Mouse (Mus musculus) frontal cortex, postnatal 10 days (tissue): ENCODE results near the gene Gcn1l1.
"Not testable (repeated sequence)": the region's sequence is repeated elsewhere in the genome, so short reads cannot be mapped to it uniquely, and the experiment has no call there.

ENCODE experiments used
- DNase-seq, 2 experiments: peaks; one replicate each; pipeline ENCODE4 v3.0.0; 2022; ENCODE audit warnings: low spot score in 2 of 2, mixed read lengths in 1 of 2

Gcn1l1 gene

DNA sequence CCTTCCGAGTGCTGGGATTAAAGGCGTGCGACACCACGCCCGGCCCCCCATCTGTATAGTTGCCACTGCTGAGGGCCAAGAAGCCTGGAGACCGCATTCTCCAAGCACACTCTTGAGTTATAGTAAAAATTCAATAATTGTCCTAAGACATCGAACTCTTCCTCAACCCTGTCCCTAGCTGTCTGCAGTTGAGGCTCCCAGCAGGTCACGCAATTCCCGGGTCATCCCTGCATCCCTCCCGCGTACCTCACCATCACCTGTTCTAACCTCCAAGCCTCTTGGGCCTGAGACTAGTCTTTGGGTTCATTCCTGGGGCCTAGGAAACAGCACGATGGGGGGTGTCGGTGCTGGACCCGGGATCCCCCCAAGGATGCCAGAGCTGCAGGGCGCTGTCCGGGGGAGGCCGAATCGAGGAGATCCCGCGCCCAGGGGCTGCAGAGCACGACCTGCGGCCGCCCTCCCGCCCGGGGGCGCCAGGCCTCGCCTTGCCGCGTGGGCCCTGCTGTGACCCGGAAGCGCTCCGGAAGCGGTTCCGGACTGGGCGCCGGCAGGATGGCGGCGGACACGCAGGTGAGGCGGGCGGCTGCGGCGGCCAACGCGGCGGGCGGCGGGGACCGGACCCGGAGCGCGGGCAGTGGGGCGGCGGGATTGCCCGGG, at the start of gene Gcn1l1:
Gene Gcn1l1, plus strand, starts transcription at position 518 of the 657 bp plus-strand sequence.
- peak; percentile 55 to 72 for DNase-seq

DNA sequence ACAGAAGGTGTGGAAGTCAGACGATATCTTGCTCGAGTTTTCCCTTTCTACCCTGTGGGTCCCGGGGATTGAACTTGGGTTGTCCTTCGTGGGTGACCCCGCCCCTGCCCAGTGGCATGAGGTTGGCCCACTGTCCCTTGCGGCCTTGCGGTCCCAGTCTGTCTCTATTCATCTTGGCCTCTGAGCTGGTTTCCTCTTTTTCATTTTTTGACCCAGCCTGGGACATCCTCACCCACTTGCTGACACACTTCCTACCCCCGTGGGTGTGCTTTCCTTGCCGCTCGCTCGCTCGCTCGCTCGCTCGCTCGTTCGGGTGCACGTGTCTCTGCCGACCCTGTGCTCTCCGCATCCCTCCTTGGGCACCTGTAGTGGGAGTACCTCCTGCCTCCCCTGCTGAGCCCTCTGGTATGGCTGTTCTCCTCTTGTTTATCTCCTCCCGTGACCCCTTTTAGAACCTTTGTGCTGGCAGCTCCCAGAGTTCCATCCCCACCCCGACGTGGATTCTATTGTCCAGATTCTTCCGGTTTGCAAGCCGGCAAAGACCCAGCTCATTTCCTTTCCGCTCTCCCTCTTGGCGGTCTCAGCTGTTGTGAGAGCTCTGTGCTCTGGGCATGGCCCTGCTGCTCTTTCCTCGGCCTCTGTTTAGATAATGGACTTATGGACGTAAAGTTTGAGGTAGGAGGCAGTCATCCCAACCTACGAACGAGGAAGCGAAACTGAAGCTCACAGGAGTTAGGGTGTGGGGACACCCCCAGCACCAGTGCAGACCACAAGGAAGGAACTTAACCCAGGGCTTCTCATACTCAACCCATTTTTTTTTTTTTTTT, 48.8 kb upstream of the Gcn1l1 start:
- no peak for DNase-seq

DNA sequence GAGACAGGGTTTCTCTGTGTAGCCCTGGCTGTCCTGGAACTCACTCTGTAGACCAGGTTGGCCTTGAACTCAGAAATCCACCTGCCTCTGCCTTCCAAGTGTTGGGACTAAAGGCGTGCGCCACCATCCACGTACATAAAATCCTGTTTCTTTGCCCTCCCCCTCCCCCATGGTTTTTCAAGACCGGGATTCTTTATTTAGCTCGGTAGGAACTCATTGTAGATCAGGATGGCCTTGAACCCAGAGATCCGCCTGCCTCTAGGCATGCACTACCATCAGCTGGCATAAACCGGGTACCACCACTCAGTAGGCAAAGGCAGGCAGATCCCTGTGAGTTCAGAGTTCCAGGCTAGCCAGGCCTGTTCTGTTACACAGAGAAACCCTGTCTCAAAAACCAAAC, 48.1 kb upstream of the Gcn1l1 start:
- no peak for DNase-seq

DNA sequence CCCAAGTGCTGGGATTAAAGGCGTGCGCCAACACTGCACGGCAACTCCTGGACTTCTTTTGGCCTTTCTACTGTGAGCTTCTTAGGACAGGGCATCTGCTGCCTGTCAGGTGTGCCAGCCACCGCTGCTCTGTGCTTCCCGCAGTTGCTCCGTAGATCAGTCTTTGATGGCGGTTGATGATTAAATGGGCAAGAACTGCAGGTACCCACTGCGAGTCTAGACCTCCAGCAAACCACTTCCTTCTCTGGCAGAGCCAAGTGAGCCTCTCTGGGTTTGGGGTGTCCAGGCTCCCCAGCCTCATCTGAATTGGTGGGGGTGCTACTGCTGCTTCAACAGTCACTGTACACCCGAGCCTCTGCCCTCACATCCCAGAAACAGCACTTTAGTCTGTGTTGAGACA, 47.6 kb upstream of the Gcn1l1 start:
- no peak for DNase-seq

DNA sequence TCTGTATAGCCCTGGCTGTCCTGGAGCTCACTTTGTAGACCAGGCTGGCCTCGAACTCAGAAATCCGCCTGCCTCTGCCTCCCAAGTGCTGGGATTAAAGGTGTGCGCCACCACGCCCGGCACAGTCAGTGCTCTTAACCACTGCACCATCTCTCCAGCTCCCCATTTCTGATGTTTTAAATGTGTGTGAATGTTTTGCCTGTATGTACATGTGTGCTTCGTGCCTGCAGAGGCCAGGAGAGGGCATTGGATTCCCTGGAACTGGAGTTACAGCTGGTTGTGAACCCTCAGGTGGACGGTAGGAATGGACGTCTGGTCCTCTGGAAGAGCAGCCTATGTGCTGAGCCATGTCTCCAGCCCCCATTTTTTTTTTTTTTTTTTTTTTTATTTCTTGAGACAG, 46.8 kb upstream of the Gcn1l1 start:
- DNase-seq, result not testable (repeated sequence)

DNA sequence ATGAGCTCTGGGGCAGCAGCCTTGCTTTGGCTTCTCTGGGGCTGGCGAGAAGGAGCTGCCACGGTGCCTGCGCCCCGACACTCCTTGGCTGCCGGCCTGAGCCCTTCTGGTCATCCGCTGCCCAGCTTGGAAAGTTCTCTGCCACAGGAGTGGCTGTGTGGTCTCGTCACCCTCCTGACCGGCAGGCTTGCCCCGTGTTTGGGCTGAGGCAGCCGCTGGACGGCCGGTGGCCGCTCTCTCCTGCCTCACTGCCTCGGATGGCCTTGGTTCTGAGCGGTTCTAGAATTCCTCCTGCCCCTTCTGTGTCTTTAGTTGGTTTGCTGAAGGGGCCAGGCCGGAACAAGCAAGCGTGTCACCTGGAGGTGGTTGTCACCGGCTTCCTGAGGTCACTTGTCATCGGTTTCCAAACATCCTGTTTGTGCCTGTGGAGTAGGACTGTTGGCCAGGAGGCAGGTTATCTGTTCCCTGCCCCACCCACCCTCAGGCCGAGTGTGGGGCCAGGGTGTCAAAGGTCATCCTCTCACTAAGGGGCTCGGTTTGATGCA, 44.7 kb upstream of the Gcn1l1 start:
- DNase-seq, result no peak

DNA sequence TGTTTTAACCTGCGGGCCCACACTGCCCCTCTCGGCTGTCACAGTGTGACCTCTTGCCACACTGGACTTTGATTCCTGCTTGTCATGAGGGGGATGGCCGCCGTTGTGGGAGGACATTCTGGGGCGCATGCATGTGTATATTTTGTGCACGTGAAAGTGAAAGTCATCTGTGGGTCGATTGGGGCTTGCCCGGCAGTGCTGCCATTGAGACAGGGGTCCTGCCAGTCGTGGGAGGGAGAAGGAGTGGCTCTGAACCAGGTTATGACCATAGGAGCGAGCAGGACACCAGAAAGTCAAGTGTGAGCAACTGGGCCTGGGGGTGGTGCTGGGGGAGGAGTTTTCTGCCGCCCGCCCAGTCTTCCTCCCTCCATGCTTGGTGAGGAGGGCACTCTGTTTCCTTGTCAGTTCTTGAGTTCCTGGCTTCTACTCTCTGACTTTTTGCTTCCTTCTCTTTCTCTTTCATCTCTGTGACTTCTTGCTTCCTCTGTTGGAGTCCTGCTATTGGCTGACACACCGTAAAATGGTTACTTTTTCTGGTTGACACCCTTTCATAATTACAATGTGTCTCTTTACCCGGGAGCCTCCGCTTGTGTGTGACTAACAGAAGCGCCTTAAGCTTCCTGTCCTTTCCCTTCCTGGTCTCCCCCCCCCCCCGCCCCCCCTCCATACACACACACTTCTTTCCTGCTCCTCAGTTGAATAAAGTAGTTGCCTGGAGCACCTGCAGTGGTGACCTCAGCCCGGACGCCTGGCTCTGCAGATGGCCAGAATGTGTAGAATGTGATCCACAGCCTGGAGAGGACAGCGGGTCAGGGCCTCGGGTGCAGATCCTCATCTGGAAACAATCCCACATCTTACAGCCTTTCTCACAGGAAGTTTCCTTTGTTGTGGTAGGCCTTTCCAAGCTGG, 43.2 kb upstream of the Gcn1l1 start:
- DNase-seq, result no peak

DNA sequence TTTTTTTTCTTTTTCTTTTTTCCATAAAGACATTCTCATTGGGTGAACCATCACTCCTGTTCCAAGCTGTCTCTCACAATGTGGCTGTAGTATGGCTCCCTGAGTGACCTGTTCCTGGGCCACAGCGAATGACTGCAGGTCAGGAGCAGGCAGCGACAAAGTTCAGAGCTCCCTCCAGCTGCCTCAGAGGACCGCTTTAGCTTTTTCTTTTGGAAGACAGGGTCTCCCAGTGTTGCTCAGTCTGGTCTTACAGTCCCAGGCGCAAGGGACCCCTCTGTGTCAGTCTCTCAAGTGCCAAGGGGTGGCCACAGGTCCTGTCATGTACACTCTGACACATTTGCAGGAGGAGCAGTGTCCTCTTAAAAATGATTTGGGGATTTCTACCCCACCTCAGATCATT, 42.5 kb upstream of the Gcn1l1 start:
- DNase-seq, result no peak

DNA sequence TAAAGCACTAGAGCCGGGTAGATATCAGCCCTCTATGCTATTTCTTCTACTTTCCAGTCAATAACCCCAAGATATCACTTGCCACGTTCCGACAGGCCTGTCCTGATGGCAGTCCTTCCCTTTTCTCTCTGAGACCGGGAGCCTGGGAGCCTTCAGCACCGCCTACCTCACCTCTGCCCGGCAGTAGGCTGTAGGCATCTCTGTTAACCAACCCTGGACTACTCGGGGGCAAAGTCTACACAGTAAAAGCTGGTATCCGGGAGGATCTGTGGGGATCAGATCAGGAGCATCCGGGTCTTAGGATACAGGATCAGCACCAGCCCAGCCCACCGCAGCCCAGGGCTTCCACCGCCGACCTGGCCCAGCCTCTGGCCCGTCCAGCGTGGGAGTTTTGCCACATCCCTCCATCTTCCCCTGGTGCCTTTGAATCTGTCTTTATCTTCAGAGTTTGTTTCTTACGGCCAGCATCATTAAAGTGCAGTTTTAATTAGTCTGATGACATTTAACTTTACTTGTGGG, 42.0 kb upstream of the Gcn1l1 start:
- no peak for DNase-seq

DNA sequence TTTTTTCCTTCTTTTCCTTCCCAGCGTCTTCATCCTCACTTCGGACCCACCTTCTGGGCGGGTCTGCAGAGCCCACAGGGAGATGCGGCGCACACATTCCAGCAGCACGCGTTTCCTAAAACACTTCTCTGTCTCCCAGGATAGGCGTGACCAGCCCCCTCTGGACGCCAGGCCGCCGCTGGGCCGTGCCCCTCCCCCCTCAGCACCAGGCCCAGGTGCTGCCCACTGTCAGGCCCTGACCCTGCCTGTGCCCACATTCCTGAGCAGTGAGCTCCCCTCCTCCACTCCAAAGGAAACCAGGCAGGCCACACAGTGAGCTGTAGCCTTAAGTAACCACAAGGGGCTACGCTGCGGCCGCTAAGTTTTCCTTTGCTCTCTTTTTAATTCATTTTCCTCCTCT, 41.1 kb upstream of the Gcn1l1 start:
- no peak for DNase-seq

DNA sequence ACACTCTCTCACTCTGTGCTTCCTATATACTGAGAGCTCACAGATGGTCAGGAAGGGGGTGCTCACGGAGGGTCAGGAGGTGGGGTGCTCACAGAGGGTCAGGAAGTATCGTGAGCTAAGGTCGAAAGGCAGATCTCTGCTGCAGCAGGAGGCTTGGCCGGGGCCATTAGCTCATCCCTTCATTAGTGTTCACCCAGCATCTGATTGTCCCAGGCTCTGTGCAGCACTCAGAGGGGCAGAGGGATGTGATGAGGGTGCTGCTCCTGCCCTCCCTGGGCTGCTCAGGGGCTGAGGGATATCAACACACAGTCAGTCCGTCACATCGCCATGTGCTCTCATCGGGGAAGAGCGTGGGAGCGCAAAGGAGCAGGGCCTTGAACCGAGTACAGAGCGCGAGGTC, 40.6 kb upstream of the Gcn1l1 start:
- DNase-seq, result no peak

DNA sequence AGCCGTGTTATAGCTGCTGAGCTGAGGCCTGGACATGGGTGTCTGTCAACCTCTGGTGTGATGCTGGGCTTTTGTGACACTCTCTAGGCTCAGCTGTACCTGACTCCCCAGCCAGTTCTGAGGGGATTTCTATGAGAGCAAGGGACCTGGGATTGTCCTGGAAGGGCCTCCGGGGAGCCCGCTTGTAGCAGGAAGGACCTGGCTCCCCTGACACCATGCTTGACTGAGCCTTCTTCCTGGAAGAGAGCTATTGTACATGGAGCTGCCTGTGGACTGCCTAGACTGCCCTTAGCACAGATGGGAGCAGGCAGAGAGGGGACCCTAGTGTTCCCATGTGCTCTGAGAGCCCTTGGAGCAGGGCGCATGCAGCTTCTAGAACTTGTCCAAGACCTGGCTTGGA, 39.6 kb upstream of the Gcn1l1 start:
- DNase-seq, result no peak

DNA sequence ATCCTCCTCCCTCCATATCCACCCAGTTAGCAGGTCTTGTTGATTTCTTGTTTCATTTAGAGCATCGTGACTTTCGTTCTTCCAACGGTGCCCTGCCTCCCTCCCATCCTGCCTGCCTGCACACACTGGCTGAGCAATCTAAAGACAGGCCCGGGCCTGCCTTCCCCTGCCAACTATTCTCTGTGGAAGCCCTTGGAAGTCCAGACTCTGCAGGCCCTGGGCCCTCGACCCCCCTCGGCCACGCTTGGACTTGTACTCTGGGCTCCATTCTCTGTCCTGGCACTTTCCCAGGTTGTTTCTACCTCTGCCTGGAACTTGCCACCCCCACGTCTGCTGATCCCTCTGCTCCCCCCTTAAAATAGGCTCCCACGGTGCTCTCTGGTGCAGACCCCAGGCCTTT, 39.1 kb upstream of the Gcn1l1 start:
- DNase-seq, result no peak

DNA sequence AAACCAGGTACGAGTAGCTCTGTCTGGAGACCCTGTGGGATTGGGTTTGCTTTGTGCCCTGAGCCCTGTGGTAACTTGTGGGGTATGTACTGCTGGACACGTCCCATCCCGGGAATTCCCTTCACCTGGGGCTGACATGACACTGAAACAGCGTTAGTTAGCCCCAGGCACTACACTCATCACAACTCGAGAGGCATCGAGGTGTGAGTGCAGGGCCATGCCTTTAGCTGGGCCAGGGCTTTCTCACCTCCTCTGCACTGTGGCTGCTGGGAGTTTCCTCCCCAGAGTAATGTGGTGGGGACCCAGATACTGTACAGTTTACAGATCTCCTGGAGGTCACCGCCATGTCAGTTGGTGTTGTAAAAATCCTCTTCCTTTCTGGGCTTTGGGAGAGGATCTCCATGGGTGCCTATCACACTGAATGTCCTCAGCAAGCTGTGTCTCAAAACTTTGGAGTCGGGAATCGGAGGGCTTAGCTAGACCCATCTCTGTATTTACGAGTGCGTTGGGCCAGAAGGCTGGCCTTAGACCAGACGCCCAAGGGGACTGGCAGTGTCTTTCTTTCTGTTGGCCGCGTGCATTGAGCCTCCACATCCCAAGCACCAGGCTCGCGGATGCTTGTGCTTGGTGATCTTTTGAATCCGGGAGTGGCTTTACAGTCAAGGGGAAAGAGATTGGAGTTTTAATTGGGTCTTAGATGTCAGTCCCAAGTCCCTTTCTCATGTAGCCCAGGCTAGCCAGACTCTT, 38.4 kb upstream of the Gcn1l1 start:
- no peak for DNase-seq

DNA sequence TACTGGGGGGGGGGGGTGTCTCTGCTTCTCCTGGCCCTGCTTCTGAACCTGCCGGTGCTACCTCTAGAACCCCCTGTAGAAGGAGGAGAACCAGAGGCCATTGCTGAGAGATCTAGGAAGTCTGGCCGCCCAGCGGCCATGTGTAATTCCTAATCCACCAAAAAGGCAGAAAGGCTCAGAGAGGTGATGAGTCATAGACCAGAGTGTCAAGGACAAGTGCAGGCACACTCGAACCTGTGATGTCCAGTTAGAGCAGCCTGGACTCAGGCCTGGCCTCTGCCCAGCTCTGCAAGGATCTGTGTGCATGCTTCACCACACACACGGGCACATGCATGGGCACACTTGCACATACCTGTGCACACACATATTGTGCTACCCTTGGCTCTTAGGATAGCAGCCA, 36.9 kb upstream of the Gcn1l1 start:
- DNase-seq, result no peak

DNA sequence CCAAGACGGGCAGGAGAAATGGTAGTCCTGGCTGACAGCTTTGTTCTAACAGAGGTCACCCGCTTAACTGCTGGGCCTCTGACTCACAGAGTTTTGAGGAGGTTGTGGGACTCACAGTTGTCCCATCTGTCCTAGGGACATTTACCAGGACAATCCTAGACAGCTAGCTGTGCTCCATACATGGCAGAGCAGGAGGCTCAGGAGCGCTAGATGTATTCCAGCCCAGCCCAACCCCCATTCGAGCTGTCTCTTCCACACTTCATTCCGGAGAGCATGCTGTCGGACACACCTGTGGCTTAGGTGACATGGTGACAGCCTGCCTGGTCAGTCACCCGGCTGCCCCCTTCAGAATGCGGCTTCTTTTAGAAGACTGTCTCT, 35.7 kb upstream of the Gcn1l1 start:
- no peak for DNase-seq

DNA sequence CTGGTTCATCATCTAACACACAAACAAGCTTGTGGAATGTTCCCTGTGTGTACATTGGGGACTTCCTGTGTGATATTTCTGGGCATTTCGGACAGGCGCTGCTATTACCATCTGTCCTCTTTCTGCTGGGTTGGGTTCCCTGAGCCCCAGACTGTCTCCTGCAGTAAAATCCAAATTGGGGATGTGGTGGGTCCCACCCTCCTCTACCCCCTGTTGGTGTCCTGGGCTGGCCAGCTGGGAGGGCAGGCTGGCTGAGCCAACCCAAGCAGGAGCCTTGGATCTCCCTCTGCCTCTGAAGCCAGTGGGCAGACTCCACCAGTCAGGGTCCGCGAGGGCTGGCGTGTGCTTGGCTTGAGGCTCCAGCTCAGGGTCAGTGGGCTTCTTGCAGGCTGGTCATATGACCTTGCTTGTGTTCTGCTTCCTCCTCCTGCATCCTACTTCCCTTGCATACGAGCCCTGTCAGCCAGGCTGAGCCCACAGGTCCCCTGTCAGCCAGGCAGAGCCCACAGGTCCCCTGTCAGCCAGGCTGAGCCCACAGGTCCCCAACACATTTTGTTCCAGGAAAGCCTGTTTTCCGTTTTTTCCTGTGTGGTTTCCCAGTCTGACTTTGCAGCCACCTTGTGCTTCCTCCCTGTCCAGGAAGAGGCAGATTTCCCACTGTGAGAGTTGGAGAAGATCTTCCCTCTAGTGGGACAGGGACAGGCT, 35.2 kb upstream of the Gcn1l1 start:
- no peak for DNase-seq

DNA sequence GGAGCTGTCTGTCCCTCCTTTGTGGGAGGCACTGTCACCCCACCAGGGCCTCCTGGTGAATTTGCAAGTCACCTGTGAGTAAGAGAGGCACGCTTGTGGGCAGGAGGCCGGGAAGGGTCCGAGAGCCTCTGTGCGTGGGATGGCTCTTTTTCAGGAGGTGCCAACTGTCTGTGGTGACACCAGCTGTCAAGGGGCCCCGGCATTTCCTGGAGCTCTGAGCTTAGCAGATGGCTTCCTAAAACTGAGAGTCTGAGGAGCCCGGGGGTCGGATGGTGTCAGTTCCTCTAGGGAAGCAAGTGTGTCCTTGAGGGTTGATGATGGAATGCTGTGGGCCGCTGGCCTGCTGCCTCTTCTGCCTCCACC, 34.6 kb upstream of the Gcn1l1 start:
- no peak for DNase-seq

DNA sequence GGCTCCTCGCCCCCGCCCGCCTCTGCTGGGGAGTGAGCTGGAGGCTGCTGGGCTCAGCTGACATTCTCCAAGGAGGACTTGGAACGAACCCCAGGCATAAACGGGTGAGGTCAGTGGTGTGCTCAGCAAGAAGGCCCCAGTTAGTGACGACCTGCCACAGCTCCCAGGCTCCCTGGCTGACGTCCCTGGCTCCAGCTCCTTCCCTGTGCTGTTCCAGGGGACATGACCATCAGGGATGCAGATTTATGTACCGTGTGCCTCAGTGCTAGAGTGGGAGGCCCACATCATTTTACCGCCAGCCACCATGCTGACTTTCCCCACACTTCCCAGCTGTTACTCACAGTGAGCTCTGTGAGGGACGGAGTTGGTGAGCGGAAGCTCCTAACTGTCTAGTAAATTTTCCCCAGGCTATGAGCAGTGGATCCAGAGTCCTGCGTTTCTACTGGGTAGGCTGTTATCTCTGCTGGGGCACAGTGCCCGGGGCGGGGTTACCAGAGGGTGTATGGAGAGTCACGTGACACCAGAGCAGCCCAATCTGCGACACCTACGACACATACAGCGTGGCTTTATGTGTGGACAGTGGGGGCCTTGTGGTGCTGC, 33.3 kb upstream of the Gcn1l1 start:
- DNase-seq, result no peak

DNA sequence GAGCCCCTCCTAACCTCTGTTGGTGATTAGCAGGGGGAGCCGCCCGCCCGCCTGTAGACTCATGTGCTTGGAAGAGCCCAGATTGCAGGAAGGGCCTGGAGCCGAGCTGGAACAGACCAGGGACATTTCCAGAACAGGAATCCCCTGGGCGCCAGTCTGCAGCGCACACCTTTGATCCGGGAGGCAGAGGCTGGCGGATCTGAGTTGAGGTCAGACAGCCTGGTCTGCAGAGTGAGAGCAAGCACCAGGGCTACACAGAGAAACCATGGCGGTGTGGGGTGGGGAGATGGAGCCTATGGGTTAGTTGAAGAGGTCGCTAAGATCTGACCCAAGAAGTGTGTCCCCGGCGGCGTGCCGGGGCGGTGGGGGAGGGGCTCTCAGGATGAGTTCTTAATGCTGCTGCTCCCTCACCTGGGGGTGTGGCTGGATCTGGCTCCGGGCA, 30.7 kb upstream of the Gcn1l1 start:
- no peak for DNase-seq
